Mouse (Mus musculus) layer of hippocampus, adult 8-10 months (tissue): ENCODE data around the gene Prrc2b. TPM values are rescaled to one million over a fixed set of nuclear protein-coding genes. Genes with fewer than 3 reads are reported as not detected.

ENCODE experiments used
- DNase-seq, 2 experiments: peaks; one replicate each; pipeline ENCODE4 v3.0.0; 2022; ENCODE audit warnings: low spot score in 2 of 2
- total RNA-seq, 4 experiments: library from RNA; stranded (reverse); gene quantifications; 2 replicates each; pipeline ENCODE4 v1.2.4; 2022

Prrc2b gene
- total RNA-seq, 4 experiments from 2014 or later: 266 to 288 (median 278) TPM

GRCm38 (mm10) chr2:32134039-32134438, 16.8 kb upstream of the Prrc2b start:
- DNase-seq: peak; percentile 75 to 95

DNA sequence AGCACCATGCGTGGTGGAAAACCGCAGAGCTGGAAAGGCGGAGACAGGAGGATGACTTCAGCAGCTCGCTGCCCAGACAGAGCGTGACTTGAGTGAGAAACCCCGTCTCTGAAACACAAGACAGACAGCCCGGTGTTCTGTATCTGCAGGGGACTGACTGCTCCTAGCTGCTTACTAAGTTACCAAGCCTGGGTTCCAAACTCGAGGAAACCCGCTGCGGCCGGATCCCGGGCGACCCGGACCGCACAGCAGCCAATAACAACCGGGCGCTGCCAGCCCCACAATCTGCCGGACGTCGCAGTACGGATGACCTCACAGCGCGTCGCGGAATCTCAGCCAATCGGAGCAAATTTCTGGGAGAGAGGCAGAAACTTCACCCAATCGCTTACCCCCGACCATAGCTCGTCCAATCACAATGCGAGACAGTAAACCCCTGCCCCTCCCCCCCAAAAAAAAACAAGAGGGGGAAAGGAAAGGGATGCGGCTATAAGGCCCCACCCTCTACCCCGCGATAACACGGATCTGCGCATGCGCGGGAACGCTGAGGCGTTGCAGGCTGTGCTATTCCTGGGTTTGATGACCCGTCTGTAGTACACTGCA, 13.1 kb upstream of the Prrc2b start:
- DNase-seq: peak; percentile 96 to 98

GRCm38 (mm10) chr2:32139377-32139776, 11.5 kb upstream of the Prrc2b start:
- DNase-seq: no peak

GRCm38 (mm10) chr2:32140498-32140934, 10.4 kb upstream of the Prrc2b start:
- DNase-seq: no peak

- DNase-seq: no peak
Measured at GRCm38 (mm10) chr2:32141602-32142001, 9.3 kb upstream of the Prrc2b start.

DNA sequence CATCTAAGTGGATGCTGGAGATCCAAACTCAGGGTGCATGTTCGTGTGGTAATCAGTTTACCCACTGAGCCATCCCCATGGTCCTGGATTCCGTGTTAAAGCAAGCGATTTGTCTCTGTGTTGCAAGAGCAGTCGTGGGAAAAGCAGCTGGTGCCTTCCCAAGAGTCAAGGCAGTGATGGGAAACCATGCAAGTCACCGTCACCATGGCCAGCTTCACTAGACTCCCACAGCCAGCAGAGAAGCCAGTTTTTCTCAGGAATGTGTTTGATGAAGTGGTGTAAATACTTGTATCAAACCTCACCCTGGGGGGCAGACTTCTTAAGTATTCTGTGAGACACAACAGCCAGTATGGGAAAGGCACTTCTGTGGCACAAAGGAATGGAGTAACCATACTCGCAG, 8.5 kb upstream of the Prrc2b start:
- no peak for DNase-seq

GRCm38 (mm10) chr2:32144633-32145032, 6.2 kb upstream of the Prrc2b start:
- no peak for DNase-seq

- DNase-seq: no peak
Measured at GRCm38 (mm10) chr2:32146617-32147162, 4.2 kb upstream of the Prrc2b start.

DNA sequence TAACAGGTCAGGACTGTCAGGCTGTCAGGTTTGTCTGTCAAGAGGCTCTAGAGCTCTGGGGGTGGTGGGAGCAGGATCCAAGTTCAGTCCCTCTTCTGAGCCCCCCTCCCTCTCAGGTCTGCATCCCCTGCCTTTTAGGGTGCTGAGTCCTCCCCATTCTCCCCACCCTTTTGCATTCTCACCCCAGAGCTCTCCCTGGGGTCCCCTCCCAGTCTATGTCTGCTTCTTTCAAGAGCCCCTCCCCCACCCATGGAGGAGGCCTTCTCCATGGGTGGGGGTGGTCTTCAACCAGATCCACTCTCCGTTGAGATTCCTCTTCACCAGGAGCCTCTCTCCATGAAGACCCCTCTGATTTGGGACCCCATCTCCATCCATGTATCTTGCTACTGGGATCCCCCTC, 747 bp upstream of the Prrc2b start:
- DNase-seq: no peak

DNA sequence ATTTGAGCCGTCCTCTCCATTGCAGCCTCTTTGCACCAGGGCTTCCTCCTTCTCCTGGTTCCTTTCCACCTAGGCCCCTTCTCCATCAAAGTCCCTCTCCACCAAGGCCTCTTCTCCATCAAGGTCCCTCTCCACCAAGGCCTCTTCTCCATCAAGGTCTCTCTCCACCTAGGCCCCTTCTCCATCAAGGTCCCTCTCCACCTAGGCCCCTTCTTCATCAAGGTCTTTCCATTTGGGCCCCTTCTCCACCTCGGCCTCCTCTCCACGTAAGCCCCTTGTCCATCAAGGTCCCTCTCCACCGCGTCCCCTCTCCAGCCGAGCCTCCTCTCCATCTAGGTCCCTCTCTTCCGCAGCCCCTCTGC, 339 bp upstream of the Prrc2b start:
- DNase-seq: no peak

- peak in 1 of 2 experiments; percentile 46 for DNase-seq
Measured at GRCm38 (mm10) chr2:32151660-32152366, 931 bp downstream of the Prrc2b start.

GRCm38 (mm10) chr2:32152367-32153034, 1.6 kb downstream of the Prrc2b start:
- no peak for DNase-seq

DNA sequence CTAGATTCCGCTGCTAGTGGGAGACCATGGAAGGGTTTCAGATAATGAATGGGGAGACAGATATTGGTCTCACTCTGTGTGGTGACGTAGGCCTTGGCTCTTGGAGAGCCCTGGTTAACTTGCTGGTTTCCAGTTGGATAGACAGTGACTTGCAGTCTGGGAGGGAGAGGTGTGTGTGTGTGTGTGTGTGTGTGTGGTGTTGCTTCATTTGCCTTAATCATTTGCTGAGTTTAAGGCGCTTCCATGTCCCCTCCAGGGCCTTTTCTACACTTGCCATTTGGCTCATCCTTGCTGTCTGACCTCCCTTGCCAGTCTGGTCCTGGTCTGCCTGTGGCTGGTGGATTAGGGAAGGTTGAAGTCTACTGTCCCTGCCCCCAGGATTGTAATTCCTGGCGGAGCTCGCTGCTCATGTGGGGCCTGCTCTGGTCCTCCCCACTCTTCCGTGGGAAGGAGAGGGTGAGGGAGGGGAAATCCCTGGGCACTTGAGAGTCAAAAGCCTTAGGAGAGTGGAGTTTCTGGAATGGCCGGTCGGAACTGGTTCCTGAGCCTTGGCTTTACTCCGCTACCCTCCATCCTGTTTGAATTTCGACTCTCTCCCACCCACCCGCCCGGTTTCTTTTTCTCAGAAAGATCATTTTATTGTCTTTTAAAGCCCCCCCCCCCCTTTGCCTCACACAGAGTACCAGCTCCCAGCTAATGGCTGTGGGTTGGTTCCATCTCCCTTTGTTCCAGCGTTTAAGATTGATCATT, 2.3 kb downstream of the Prrc2b start:
- DNase-seq: no peak

- no peak for DNase-seq
Measured at GRCm38 (mm10) chr2:32153791-32154119, 2.9 kb downstream of the Prrc2b start.

- DNase-seq: no peak
Measured at GRCm38 (mm10) chr2:32154334-32154997, 3.6 kb downstream of the Prrc2b start.

DNA sequence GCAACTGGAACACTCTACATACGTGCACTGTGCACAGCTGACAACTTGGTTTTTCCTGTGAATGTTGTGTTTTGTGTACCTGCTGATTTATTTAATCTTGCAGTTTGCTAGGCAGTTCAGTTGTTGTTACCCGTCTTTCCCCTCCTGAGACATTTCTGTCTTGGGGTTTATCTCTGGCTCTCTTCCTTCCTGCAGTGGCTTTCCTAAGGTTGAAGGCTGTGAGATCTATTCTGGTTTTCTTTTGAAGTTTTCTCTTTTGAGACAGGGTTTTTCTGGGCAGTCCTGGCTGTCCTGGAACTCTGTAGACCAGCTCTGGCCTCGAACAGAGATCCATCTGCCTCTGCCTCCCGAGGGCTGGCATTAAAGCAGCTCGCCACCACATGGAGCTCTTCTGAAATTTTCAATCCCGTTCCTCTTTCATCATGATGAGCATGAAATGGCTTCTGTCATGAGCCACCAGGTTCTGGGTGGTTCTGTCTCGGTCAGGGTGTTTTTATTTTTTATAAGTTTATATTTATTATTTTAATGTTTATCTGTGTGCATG, 4.2 kb downstream of the Prrc2b start:
- no peak for DNase-seq

GRCm38 (mm10) chr2:32155614-32156013, 4.7 kb downstream of the Prrc2b start:
- no peak for DNase-seq

DNA sequence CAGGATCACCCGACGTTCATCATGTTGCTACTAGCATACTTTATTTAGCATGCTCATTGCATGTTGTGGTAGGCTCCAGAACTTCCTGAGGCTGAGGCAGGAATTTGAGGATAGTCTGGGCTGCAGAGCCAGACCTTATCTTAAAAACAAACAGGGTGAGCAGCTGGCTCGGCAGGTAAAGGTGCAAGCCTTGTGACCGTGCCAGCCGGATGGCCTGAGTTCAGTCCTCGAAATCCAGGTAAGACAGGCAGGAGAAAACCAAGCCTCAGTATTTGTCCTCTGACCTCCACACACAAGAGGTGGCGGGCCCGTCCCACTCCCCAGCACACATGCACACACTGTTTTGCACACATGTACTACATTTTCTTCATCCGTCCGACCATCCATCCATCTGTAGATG, 5.8 kb downstream of the Prrc2b start:
- DNase-seq: no peak

GRCm38 (mm10) chr2:32157328-32157727, 6.4 kb downstream of the Prrc2b start:
- no peak for DNase-seq

DNA sequence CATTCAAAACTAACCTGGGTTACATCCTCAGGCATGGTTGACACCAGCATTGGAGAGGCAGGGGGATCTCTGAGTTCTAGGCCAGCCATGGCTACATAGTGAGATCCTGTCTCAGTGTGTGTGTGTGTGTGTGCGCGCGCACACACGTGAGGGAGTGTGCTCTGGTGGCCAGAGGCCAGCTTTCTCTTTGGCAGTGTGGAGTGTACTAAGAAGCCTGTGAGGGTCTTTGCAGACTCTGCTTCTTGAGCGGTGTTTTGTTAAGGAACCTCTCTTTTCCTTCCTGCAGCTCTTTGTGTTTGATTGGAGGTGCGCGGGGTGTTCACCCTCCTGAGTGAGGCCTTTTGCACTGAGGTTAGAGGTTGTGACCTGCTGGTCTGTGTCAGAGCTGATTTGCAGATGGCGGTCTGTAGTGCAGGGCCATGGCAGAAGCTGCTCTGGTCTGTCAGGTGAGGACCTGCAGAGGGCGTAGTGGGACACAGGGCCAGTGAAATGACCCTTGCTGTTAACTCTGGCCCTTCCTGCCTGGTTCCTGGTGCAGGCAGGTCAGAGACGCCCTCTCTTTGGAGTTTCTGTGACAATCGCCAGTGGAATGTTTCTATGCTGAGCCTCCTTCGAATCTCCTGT, 7.8 kb downstream of the Prrc2b start:
- DNase-seq: no peak

- no peak for DNase-seq
Measured at GRCm38 (mm10) chr2:32160525-32160924, 9.6 kb downstream of the Prrc2b start.
